Mouse (Mus musculus): ENCODE results near the gene Ikzf2.

Gene Ikzf2

GRCm38 (mm10) chr1:69667456-69667855 is 19.6 kb downstream of the Ikzf2 start:
- DNase-seq (ENCODE audit: low read depth, low spot score): no peak

GRCm38 (mm10) chr1:69659779-69660178 is 27.3 kb downstream of the Ikzf2 start:
- no peak for DNase-seq (ENCODE audit: low read depth, low spot score)

GRCm38 (mm10) chr1:69658051-69658450 is 29.0 kb downstream of the Ikzf2 start:
- no peak for DNase-seq (ENCODE audit: low read depth, low spot score)

- DNase-seq (ENCODE audit: low read depth, low spot score): no peak
Observed at GRCm38 (mm10) chr1:69657455-69657854, 29.6 kb downstream of the Ikzf2 start.

- DNase-seq (ENCODE audit: low read depth, low spot score): no peak
Observed at GRCm38 (mm10) chr1:69656929-69657328, 30.1 kb downstream of the Ikzf2 start.

GRCm38 (mm10) chr1:69656047-69656782 is 30.8 kb downstream of the Ikzf2 start:
- no peak for DNase-seq (ENCODE audit: low read depth, low spot score)

GRCm38 (mm10) chr1:69655368-69655767 is 31.7 kb downstream of the Ikzf2 start:
- DNase-seq (ENCODE audit: low read depth, low spot score): no peak

- DNase-seq (ENCODE audit: low read depth, low spot score): no peak
Observed at GRCm38 (mm10) chr1:69654955-69655354, 32.1 kb downstream of the Ikzf2 start.

- DNase-seq (ENCODE audit: low read depth, low spot score): no peak
Observed at GRCm38 (mm10) chr1:69653419-69653818, 33.6 kb downstream of the Ikzf2 start.

GRCm38 (mm10) chr1:69643138-69643537 is 43.9 kb downstream of the Ikzf2 start:
- DNase-seq (ENCODE audit: low read depth, low spot score): no peak

GRCm38 (mm10) chr1:69641986-69642385 is 45.1 kb downstream of the Ikzf2 start:
- no peak for DNase-seq (ENCODE audit: low read depth, low spot score)

- DNase-seq (ENCODE audit: low read depth, low spot score): no peak
Observed at GRCm38 (mm10) chr1:69638321-69638720, 48.7 kb downstream of the Ikzf2 start.

- DNase-seq (ENCODE audit: low read depth, low spot score): peak; percentile 41
Observed at GRCm38 (mm10) chr1:69637907-69638306, 49.1 kb downstream of the Ikzf2 start.

GRCm38 (mm10) chr1:69634259-69634658 is 52.8 kb downstream of the Ikzf2 start:
- DNase-seq (ENCODE audit: low read depth, low spot score): no peak

- DNase-seq (ENCODE audit: low read depth, low spot score): no peak
Observed at GRCm38 (mm10) chr1:69630508-69630907, 56.5 kb downstream of the Ikzf2 start.

GRCm38 (mm10) chr1:69629513-69629912 is 57.5 kb downstream of the Ikzf2 start:
- DNase-seq (ENCODE audit: low read depth, low spot score): no peak

- no peak for DNase-seq (ENCODE audit: low read depth, low spot score)
Observed at GRCm38 (mm10) chr1:69612076-69612475, 75.0 kb downstream of the Ikzf2 start.

GRCm38 (mm10) chr1:69611204-69611725 is 75.8 kb downstream of the Ikzf2 start:
- no peak for DNase-seq (ENCODE audit: low read depth, low spot score)

- DNase-seq (ENCODE audit: low read depth, low spot score): no peak
Observed at GRCm38 (mm10) chr1:69610791-69611190, 76.3 kb downstream of the Ikzf2 start.

GRCm38 (mm10) chr1:69608846-69609245 is 78.2 kb downstream of the Ikzf2 start:
- no peak for DNase-seq (ENCODE audit: low read depth, low spot score)

GRCm38 (mm10) chr1:69606844-69607243 is 80.2 kb downstream of the Ikzf2 start:
- DNase-seq (ENCODE audit: low read depth, low spot score): no peak

- no peak for DNase-seq (ENCODE audit: low read depth, low spot score)
Observed at GRCm38 (mm10) chr1:69604213-69604612, 82.8 kb downstream of the Ikzf2 start.

- DNase-seq (ENCODE audit: low read depth, low spot score): no peak
Observed at GRCm38 (mm10) chr1:69600954-69601353, 86.1 kb downstream of the Ikzf2 start.

Data from CD4-positive helper T cell, adult 2 months (primary cell).